Mouse (Mus musculus) liver, embryonic 13.5 days (tissue): ENCODE measurements at regions not wholly inside any gene's neighbourhood (a gene's known extent, or its start where the extent isn't known, plus 50 kb on each side); places are given as distances from the start of the nearest gene placed in this dataset.

Experiments
- ATAC-seq: fragments of 200-750 bp; cut with Nextera tagmentation; 2 replicates; pipeline ENCODE4 v1.8.0; 2017; ENCODE audit warnings: low read depth, mild to moderate bottlenecking, moderate number of reproducible peaks, moderate library complexity
- DNase-seq: peaks from one replicate; pipeline ENCODE4 v3.0.0; 2022
- H3K27ac ChIP-seq: fragments of 300-500 bp; sonication (generic); 2 replicates; pipeline ENCODE4 v1.5.1; 2015; ENCODE audit warnings: moderate library complexity, mild to moderate bottlenecking, inconsistent platforms
- H3K27me3 ChIP-seq: fragments of 300-500 bp; sonication (generic); 2 replicates; pipeline ENCODE4 v1.6.1; 2015; ENCODE audit warnings: mild to moderate bottlenecking, inconsistent platforms
- H3K36me3 ChIP-seq: fragments of 300-500 bp; sonication (generic); 2 replicates; pipeline ENCODE4 v1.6.1; 2015; ENCODE audit warnings: mild to moderate bottlenecking, inconsistent platforms
- H3K4me1 ChIP-seq: fragments of 300-500 bp; sonication (generic); replicated peaks from 2 replicates; pipeline ENCODE4 v1.6.1; 2015; ENCODE audit warnings: inconsistent platforms
- H3K4me2 ChIP-seq: fragments of 300-500 bp; sonication (generic); 2 replicates; pipeline ENCODE4 v1.6.1; 2015; ENCODE audit warnings: inconsistent platforms, mild to moderate bottlenecking, moderate library complexity
- H3K4me3 ChIP-seq: fragments of 300-500 bp; sonication (generic); replicated peaks from 2 replicates; pipeline ENCODE4 v1.5.1; 2015; ENCODE audit warnings: mild to moderate bottlenecking, inconsistent platforms
- H3K9ac ChIP-seq: fragments of 300-500 bp; sonication (generic); 2 replicates; pipeline ENCODE4 v1.6.1; 2015; ENCODE audit warnings: mild to moderate bottlenecking, inconsistent platforms
- H3K9me3 ChIP-seq: fragments of 300-500 bp; sonication (generic); replicated peaks from 2 replicates; pipeline ENCODE4 v1.6.1; 2016; ENCODE audit warnings: inconsistent platforms
- WGBS: fragments of 180-500 bp; shearing (Covaris S2); methylation state at CpG from one replicate; pipeline ENCODE4 v1.1.7; 2015; ENCODE audit not compliant: insufficient replicate concordance; 5-methylcytosine and 5-hydroxymethylcytosine counted together

DNA sequence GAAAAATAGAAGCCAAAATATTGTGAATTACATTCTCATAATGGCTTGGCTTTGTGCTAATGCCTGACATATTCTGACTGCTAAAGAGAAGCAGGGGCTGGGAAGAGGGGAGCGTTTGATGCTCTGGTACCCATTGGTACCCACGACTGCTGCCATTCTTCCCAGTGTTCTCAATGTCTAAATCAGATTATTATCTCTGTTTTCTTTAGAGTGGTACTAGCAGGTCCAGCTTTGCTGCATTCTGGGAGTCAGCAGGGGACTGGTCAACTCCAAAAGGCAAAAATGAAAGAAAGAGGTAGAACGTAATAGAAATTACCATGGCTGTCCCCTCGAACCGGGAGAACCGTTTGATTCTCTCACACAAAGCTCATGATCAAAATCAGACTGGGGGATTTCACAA lies 62.6 kb upstream of the Otx2 start:
- Histone ChIP-seq H3K36me3 (no peaks in the 10 kb centered on the region), H3K27me3 (no peaks in the 10 kb centered on the region), H3K4me3 (no peak overlapping the region), H3K27ac (no peak overlapping the region), H3K4me1 (no peaks in the 10 kb centered on the region), H3K4me2 (no peak overlapping the region), H3K9ac (no peak overlapping the region), H3K9me3 (no peaks in the 10 kb centered on the region)
- DNase-seq (no peak), ATAC-seq (no peak)
- WGBS: 67% methylated on average over 6 of the region's 6 CpGs

DNA sequence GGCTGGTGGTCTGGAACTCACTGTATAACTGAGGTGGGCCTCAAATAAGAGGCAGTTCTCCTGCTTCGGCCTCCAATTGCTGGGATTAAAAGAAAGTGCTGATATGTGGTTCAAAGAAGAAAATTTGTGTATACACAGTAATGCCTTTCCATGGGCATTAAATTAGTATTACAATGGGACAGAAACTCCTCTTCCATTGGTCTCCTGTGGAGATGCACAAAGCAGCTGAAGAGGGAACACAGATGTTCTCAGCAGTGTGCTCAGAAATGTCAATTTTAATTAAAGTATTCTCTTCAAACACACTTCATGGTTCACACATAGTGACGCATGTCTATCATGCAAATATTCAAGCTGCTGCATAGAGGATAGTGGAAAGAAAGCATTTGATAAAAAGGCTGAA lies 56.4 kb upstream of the Otx2 start:
- WGBS: 65% methylated on average over 2 of the region's 2 CpGs
- H3K4me3 ChIP-seq: no peak overlapping the region

More for the DNA sequence above, 56.4 kb upstream of the Otx2 start:
- Histone ChIP-seq H3K36me3 (no peaks in the 10 kb centered on the region), H3K9ac (no peak overlapping the region), H3K4me1 (no peaks in the 10 kb centered on the region), H3K27ac (no peak overlapping the region; the same call in 1 of the 2 replicates), H3K9me3 (no peaks in the 10 kb centered on the region), H3K4me2 (no peak overlapping the region), H3K27me3 (no peaks in the 10 kb centered on the region)
- DNase-seq (no peak), ATAC-seq (no peak)
